In genomic region chr14:49723361-49724054, GRCm38 (mm10) we compare ENCODE assay signal across 9 mouse cellular contexts. TPM values are rescaled to one million over a fixed set of nuclear protein-coding genes. Genes with fewer than 3 reads are reported as not detected.
DNase-seq lines count a peak whose midpoint lies in the region; ATAC-seq and TF ChIP-seq lines count a peak whose summit lies in the region.
"Had no signal": no experiment of that assay in that cellular context is flagged by ENCODE, and none has a peak within 500 bp of the region (broad histone marks: within the 10 kb centered on the region; RNA-seq: fewer than 3 reads in every experiment).

No protein-coding gene starts in this region.

- no peak overlapping the region for H3K4me3 ChIP-seq in ES-E14 (ENCODE audit: insufficient read depth in 1 of 2, low read depth in 1 of 2, low read length in 2 of 2, poor library complexity in 1 of 2, severe bottlenecking in 1 of 2)

- no peak for DNase-seq in cerebellum, adult 18-20 months
- peak; percentile 4 to 16 for DNase-seq in kidney, postnatal 4 days
- DNase-seq in kidney, adult 8-10 months: no peak
- DNase-seq in ES-E14 (ENCODE audit: low read depth, low spot score): no peak
- peak; percentile 20 to 33 for DNase-seq in heart, postnatal 14 days
- DNase-seq in kidney, postnatal 25 days: no peak

- no peak overlapping the region for H3K9ac ChIP-seq in ES-E14 (ENCODE audit: insufficient read depth, low read depth, low read length, poor library complexity, severe bottlenecking)

- H3K4me1 ChIP-seq in ES-E14 (ENCODE audit: control insufficient read depth in 2 of 2, insufficient read depth in 2 of 2, low read length in 2 of 2, poor library complexity in 1 of 2): no peaks in the 10 kb centered on the region

- in situ Hi-C loops in ES-E14 (cut with MboI; ENCODE audit: low sequenced_read_pairs in 2 of 2, unreplicated experiment in 2 of 2): loop anchor here in 1 of 2 experiments (10.0 kb wide), 1 partner anchor 479 kb away; the partner anchor contains the start of gene ccdc198

- intact Hi-C loops in heart, postnatal 14 days (cut with DNase I): loop anchor here (5.0 kb wide), 1 partner anchor 181 kb away; no protein-coding TSS in a partner anchor

- peak; percentile 53; the same call in 1 of the 2 replicates for ATAC-seq in cerebellum, adult (ENCODE audit: insufficient number of reproducible peaks, low FRiP score, low TSS enrichment)
- no peak for ATAC-seq in megakaryocyte progenitor cell, adult 5-6 weeks (replicated peaks; ENCODE audit: poor library complexity)

- H3K9me3 ChIP-seq in ES-E14 (ENCODE audit: control insufficient read depth, insufficient read depth, low read depth, low read length): no peaks in the 10 kb centered on the region

- no peak overlapping the region for H3K27ac ChIP-seq in ES-E14 (ENCODE audit: insufficient read depth, low read depth, low read length, poor library complexity, severe bottlenecking)
- H3K27ac ChIP-seq: macrophage had no signal

- no peaks in the 10 kb centered on the region for H3K36me3 ChIP-seq in ES-E14 (ENCODE audit: control insufficient read depth, insufficient read depth, low read length, poor library complexity, severe bottlenecking)

TF ChIP-seq in ES-E14, 5 proteins besides CTCF, POLR2A, EP300 and RAD21:
- TF ChIP-seq CHD2 (IDR thresholded peaks at IDR 0.05; ENCODE audit: low read depth, low read length) (no peak), MAFK (IDR thresholded peaks at IDR 0.05; ENCODE audit: insufficient read depth, low read depth, low read length) (no peak), ZC3H11A (IDR thresholded peaks at IDR 0.05; ENCODE audit: borderline replicate concordance, low read depth, low read length) (peak; percentile 45; the same call in 1 of the 2 replicates), ZNF384 (IDR thresholded peaks at IDR 0.05; ENCODE audit: low read depth, low read length) (no peak), HCFC1 (IDR thresholded peaks at IDR 0.05; ENCODE audit: borderline replicate concordance, insufficient read depth, low read length) (no peak)
TF ChIP-seq in ES-E14: peak in this region for 1.

RNA-seq across cellular contexts. Expression of gene Armh4, which starts 59.7 kb away (rescaled TPM):
- 3.7 and 13.8 TPM in 2 replicates for total RNA-seq in ES-E14 (2012; rRNA removed)
- total RNA-seq in heart, postnatal 14 days (2021): 1 to 10 TPM; 4.1 to 5.4 TPM
- total RNA-seq in megakaryocyte progenitor cell, adult 5-6 weeks (2015): not detected in 2 replicates
- 0.17 TPM in 1 of 2 replicates, not detected in the other for total RNA-seq in megakaryocyte progenitor cell, adult 5-6 weeks (2017)

Comparison
In these comparisons a context has a peak if more than half of its experiments do, and no peak if none do; other contexts are left out.
1. DNase-seq: peak in kidney, postnatal 4 days (2 of 2) and heart, postnatal 14 days (2 of 2); none in cerebellum, adult 18-20 months (0 of 2), kidney, adult 8-10 months (0 of 2), ES-E14 (single experiment) and kidney, postnatal 25 days (0 of 2).